In the genomic region with DNA sequence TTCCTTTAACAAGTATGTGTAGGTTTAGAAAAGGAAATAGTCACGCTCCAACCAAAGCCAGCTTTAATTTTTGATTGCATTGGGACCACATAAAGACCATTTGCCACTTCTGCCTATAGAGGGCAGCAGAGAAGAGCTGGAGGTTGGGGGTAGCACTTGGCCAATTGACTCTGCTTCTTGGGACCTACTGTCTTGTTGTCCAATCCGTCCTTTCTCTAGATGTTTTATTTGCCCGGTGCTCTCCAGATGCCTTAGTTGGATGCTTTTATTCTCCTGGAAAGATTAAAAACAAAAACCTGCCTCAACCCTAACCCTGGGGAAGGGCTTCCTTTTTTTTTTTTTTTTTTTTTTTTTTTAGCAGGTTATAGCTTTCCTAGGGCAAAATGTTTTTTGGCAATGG, we compare ENCODE assay signal across 9 mouse cellular contexts. TPM values are rescaled to one million over a fixed set of nuclear protein-coding genes. Genes with fewer than 3 reads are reported as not detected.
DNase-seq lines count a peak whose midpoint lies in the region; ATAC-seq and TF ChIP-seq lines count a peak whose summit lies in the region.
"Had no signal": no experiment of that assay in that cellular context is flagged by ENCODE, and none has a peak within 500 bp of the region (broad histone marks: within the 10 kb centered on the region; RNA-seq: fewer than 3 reads in every experiment).

No protein-coding gene starts in this region.

- TF ChIP-seq CTCF in heart, adult 2 months (IDR thresholded peaks at IDR 0.05) = peak; percentile 76

- no peak overlapping the region for H3K27ac ChIP-seq in heart, adult 2 months
- H3K27ac ChIP-seq in heart, embryonic 12.5 days (ENCODE audit: poor library complexity, severe bottlenecking) = no peak overlapping the region
- H3K27ac ChIP-seq: embryonic facial prominence, embryonic 13.5 days had no signal

- peaks cover 8% of the 10 kb centered on the region; the same call in 1 of the 2 replicates for H3K9me3 ChIP-seq in heart, embryonic 12.5 days (replicated peaks)

- H3K9ac ChIP-seq in heart, adult 2 months (ENCODE audit: low read depth, low read length) = no peak overlapping the region
- no peak overlapping the region for H3K9ac ChIP-seq in heart, embryonic 12.5 days
- H3K9ac ChIP-seq: embryonic facial prominence, embryonic 13.5 days had no signal

- no peak overlapping the region for H3K4me2 ChIP-seq in heart, embryonic 12.5 days
- H3K4me2 ChIP-seq: embryonic facial prominence, embryonic 13.5 days had no signal

- no peaks in the 10 kb centered on the region for H3K79me2 ChIP-seq in heart, adult 2 months (replicated peaks; ENCODE audit: control insufficient read depth, insufficient read depth, low read length)

- no peak overlapping the region for H3K4me3 ChIP-seq in heart, adult 2 months
- no peak overlapping the region for H3K4me3 ChIP-seq in heart, embryonic 12.5 days
- H3K4me3 ChIP-seq: embryonic facial prominence, embryonic 13.5 days had no signal

- ATAC-seq in heart, embryonic 12.5 days (ENCODE audit: insufficient number of reproducible peaks, low FRiP score) = no peak
- peak; percentile 43 for ATAC-seq in activated CD4-positive, CD25-positive, alpha-beta regulatory T cell, adult 4 months

- DNase-seq in heart, adult 2 months = peak in 1 of 2 experiments; percentile 18
- DNase-seq in CD4-positive, CD25-positive, alpha-beta regulatory T cell, adult 2 months (ENCODE audit: low read depth, low spot score) = peak; percentile 80
- peak; percentile 13 to 56 for DNase-seq in lung, adult 18-20 months
- DNase-seq in thymus, postnatal 36 days = peak; percentile 17 to 19
- DNase-seq in layer of hippocampus, adult 9-11 months = no peak
- no peak for DNase-seq in gastrocnemius, postnatal 36 days

- no peaks in the 10 kb centered on the region for H3K27me3 ChIP-seq in heart, adult 2 months (ENCODE audit: control insufficient read depth, insufficient read depth, low read length)
- H3K27me3 ChIP-seq in heart, embryonic 12.5 days (replicated peaks) = no peaks in the 10 kb centered on the region
- H3K27me3 ChIP-seq: embryonic facial prominence, embryonic 13.5 days had no signal

- intact Hi-C loops in heart, adult 2 months (cut with DNase I) = loop anchor here (5.0 kb wide), 1 partner anchor 141 kb away; no protein-coding TSS in a partner anchor
- intact Hi-C loops in gastrocnemius, postnatal 36 days (cut with DNase I) = loop anchor here (5.0 kb wide), 1 partner anchor 86 kb away; no protein-coding TSS in a partner anchor

- TF ChIP-seq POLR2A in heart, adult 2 months (IDR thresholded peaks at IDR 0.05; ENCODE audit: insufficient read depth, low read depth, low read length) = no peak

- WGBS in heart, adult 2 months = 61% methylated on average over 3 of the region's 3 CpGs
- 57% methylated on average over 3 of the region's 3 CpGs for WGBS in heart, embryonic 12.5 days

- TF ChIP-seq EP300 in heart, adult 2 months (IDR thresholded peaks at IDR 0.05; ENCODE audit: insufficient read depth, low read depth, low read length) = no peak

- no peaks in the 10 kb centered on the region for H3K4me1 ChIP-seq in heart, adult 2 months (ENCODE audit: control insufficient read depth, insufficient read depth, low read length)
- H3K4me1 ChIP-seq in heart, embryonic 12.5 days (replicated peaks) = no peaks in the 10 kb centered on the region
- H3K4me1 ChIP-seq: embryonic facial prominence, embryonic 13.5 days had no signal

- H3K36me3 ChIP-seq in heart, adult 2 months (ENCODE audit: control insufficient read depth, insufficient read depth, low read length) = no peaks in the 10 kb centered on the region
- no peaks in the 10 kb centered on the region for H3K36me3 ChIP-seq in heart, embryonic 12.5 days
- H3K36me3 ChIP-seq: embryonic facial prominence, embryonic 13.5 days had no signal

RNA-seq across cellular contexts. Expression of gene Zfp318, which starts 11.7 kb away (rescaled TPM):
- 10 to 100 TPM; 14.9 to 15.6 TPM for total RNA-seq in heart, adult 2 months (2021)
- polyA plus RNA-seq in heart, adult 2 months (2012; rRNA removed) = 7.1 and 11.8 TPM in 2 replicates
- 10.2 and 11.6 TPM in 2 replicates for polyA plus RNA-seq in heart, embryonic 12.5 days (2016; fragmentation: Nextera tagmentation; extraction: Ambion mirVana)
- polyA plus RNA-seq in activated CD4-positive, CD25-positive, alpha-beta regulatory T cell, adult 4 months (2017; shearing (Covaris generic)) = 1 to 10 TPM; 5.4 TPM
- total RNA-seq in gastrocnemius, postnatal 36 days (2021) = 10 to 100 TPM; 10.2 to 11.6 TPM

RNA-seq across cellular contexts. Expression of gene Abcc10, which starts 43.6 kb away (rescaled TPM):
- total RNA-seq in heart, adult 2 months (2021) = 1 to 10 TPM; 3.9 to 4.0 TPM
- polyA plus RNA-seq in heart, adult 2 months (2012; rRNA removed) = 9.1 and 13.4 TPM in 2 replicates
- polyA plus RNA-seq in heart, embryonic 12.5 days (2016; fragmentation: Nextera tagmentation; extraction: Ambion mirVana) = 7.2 and 7.3 TPM in 2 replicates
- polyA plus RNA-seq in activated CD4-positive, CD25-positive, alpha-beta regulatory T cell, adult 4 months (2017; shearing (Covaris generic)) = 1 to 10 TPM; 2.4 to 4.3 TPM
- 1 to 10 TPM; 2.2 to 2.5 TPM for total RNA-seq in gastrocnemius, postnatal 36 days (2021)

RNA-seq across cellular contexts. Expression of gene Crip3, which starts 56.9 kb away (rescaled TPM):
- under 1 TPM; 0.76 to 0.82 TPM for total RNA-seq in heart, adult 2 months (2021)
- 3.5 and 3.8 TPM in 2 replicates for polyA plus RNA-seq in heart, adult 2 months (2012; rRNA removed)
- 0.27 and 1.0 TPM in 2 replicates for polyA plus RNA-seq in heart, embryonic 12.5 days (2016; fragmentation: Nextera tagmentation; extraction: Ambion mirVana)
- polyA plus RNA-seq in activated CD4-positive, CD25-positive, alpha-beta regulatory T cell, adult 4 months (2017; shearing (Covaris generic)) = not detected
- under 1 TPM; 0.38 to 0.39 TPM for total RNA-seq in gastrocnemius, postnatal 36 days (2021)

Comparison
In these comparisons a context has a peak if more than half of its experiments do, and no peak if none do; other contexts are left out.
1. DNase-seq: peak in CD4-positive, CD25-positive, alpha-beta regulatory T cell, adult 2 months (single experiment), lung, adult 18-20 months (2 of 2) and thymus, postnatal 36 days (2 of 2); none in layer of hippocampus, adult 9-11 months (single experiment) and gastrocnemius, postnatal 36 days (0 of 2).